Mouse (Mus musculus) spleen, postnatal 10 days (tissue): ENCODE data around the gene Cadm3.
"Not testable (repeated sequence)": the region's sequence is repeated elsewhere in the genome, so short reads cannot be mapped to it uniquely, and the experiment has no call there.

Experiments used
- DNase-seq, 2 experiments: peaks; one replicate each; pipeline ENCODE4 v3.0.0; 2021 to 2022; ENCODE audit warnings: low spot score in 2 of 2

Cadm3 gene

DNA sequence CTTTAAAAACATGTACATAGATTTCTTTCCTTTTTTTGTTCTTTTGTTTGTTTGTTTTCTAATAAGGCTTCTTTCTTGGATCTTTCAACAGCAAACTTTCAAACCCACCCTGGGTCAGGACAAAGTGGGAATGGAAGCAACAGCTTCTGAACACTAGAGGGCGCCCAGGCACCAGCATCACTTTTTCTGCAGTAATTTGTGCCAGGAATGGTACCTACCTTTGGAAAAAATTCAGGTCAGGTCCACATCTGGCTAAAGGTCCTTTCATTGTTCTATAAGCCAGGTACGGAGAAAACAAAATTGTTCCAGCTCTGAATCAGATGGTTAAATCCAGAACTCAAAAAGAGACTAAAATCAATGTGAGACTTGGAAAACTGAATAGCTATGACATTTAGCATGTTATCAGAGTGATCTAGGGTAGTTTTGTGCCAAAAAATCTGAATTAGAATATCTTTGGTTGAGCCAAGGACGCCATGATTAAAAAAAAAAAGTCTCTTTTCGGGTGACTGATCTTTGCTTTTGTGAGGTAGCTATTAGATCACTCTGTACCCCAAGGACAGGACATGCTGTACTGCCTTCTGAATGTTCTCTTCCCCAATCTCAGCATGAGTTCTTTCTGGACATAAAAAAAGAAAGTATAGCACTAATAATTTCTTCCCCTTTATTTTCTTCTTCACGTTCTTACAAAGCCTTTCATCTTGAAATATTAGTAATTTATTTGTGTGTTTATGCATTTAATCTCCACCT lies 43.5 kb downstream of the Cadm3 start:
- peak in 1 of 2 experiments; percentile 62 for DNase-seq

DNA sequence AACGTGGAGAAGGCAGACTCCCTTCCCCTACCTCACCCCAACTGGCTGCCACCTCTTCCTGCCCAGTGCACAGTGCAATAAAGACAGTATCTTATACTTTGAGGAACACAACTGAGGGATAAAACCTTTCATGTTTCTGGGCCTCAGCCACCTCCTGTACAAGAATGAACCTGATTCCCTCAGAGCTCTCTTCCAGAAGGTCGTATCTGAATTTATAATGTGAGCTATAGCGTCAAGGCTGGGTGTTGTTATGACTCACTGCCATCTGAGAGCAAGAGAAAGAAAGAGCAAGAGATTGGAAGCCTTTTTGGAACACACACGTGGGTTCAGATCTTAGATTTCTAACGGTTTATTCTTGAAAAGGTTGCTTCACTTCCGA lies 45.3 kb downstream of the Cadm3 start:
- DNase-seq = no peak

DNA sequence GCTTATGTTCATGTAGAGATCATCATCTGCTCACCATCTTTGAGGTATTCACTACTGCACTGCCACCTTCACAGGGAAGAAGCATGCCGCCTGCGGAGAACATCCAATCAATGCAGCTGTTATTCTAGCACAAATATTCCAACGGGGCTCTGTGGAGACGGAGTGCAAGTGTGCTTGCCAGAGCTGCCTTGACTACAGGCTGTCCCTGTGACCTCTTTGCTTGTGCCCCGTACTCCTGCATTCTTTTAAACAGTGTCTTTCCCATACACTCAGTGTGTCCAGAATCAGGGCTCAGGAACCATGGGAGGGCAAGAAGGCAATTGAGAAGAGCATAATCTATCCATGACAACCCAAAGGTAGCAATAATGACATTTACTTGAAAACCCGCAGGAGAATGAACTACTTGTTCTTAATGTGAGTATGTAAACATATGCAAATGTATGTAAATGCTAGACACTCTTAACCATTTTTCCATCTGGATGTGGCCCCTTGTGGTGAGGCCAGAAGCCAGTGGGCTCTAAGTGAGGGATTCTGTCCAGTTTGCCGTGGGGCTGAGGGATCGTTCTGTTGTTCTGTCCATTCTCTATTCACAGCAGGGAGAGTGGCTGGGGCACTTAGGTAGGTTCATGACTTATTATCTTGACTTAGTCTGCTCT lies 45.8 kb downstream of the Cadm3 start:
- no peak for DNase-seq

GRCm38 (mm10) chr1:173317925-173318477 lies 49.5 kb downstream of the Cadm3 start:
- no peak for DNase-seq

- no peak for DNase-seq
Observed at GRCm38 (mm10) chr1:173315725-173316124, 51.8 kb downstream of the Cadm3 start.

DNA sequence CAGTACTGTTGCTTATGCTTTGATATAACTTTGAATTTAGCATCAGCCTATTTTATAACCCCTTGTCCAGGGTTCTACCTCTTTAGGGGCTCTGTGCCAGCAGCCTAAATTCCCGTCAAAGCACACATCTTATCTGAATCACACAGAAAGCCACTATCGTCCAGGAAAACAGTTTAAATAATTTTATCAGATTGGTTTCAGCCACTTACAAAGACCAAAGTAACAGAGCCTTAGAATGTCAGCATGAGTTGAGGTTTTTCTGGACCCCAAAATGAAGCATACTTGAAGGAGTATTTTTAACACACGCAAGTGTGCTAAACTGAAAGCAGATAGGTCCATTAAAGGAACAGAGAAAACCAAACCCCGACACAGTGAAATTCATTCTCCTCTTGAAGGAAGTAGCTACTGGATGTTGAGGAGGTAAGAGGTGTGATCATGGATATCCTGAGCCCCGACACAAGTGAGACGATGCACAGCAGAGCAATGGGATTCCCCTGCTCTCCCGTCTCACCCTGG lies 53.9 kb downstream of the Cadm3 start:
- DNase-seq = not testable (repeated sequence)

DNA sequence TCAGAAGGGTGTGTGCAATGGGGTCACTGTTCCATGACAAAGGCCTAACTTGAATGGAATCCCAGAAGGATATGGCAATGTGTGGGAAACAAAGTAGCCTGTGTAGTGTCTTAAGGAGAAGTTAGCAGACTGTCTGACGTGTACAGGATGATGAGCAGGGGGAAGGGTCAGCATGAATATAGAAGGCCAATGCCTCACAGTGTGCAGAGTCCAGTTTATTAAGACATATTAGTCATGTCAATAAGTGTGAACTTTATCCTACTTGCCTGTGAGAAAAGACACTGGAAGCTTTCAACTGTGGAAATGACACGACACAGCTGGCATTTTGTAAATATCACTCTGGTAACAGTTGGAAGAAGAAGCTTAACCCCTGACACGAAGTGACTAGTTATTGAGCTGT lies 64.7 kb downstream of the Cadm3 start:
- DNase-seq = not testable (repeated sequence)
